10 mouse cellular contexts compared by ENCODE assay signal in the genomic region with DNA sequence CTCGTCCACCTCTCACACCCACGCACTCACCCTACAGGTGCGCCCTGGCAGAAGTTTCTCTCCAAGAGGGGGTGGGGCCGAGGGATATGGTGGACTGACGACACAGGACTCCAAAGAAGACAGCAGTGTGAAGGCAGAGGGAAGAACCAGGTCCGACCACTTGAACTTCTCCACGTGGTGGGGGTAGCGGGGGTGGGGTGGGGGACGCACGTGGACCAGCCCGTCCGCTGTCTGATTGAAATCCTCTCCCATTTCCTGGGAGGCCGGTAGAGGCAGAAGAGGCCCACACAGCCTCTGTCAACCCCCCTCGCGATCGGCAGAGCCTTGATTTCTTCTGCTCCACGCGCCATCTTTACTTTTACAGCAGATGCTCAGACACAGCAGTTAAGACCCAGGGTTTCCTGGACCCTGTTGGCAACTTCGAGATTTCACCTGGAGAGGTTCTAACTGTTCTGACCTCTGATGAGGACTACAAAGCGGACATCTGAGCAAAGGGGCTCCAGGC. TPM values are rescaled to one million over a fixed set of nuclear protein-coding genes. Genes with fewer than 3 reads are reported as not detected.
DNase-seq lines count a peak whose midpoint lies in the region; ATAC-seq and TF ChIP-seq lines count a peak whose summit lies in the region.
"Had no signal": no experiment of that assay in that cellular context is flagged by ENCODE, and none has a peak within 500 bp of the region (broad histone marks: within the 10 kb centered on the region; RNA-seq: fewer than 3 reads in every experiment).

No protein-coding gene starts in this region.

- TF ChIP-seq CTCF in CH12.LX (conservative IDR thresholded peaks at IDR 0.05 in 1 of 2, IDR thresholded peaks at IDR 0.05 in 1 of 2; ENCODE audit: low read depth in 2 of 2, low read length in 2 of 2), result peak in 1 of 2 experiments; percentile 28; a peak in 2 of 4 replicates

- peaks cover 13% of the 10 kb centered on the region; the same call in 1 of the 2 replicates for H3K4me1 ChIP-seq in heart, embryonic 10.5 days
- H3K4me1 ChIP-seq in CH12.LX (ENCODE audit: control insufficient read depth in 1 of 2, insufficient read depth in 2 of 2), result peaks cover 20 to 59% of the 10 kb centered on the region in 2 experiments
- H3K4me1 ChIP-seq in intestine, embryonic 15.5 days (replicated peaks), result no peaks in the 10 kb centered on the region
- H3K4me1 ChIP-seq: hindbrain, embryonic 15.5 days had no signal

- TF ChIP-seq EP300 in CH12.LX (IDR thresholded peaks at IDR 0.05; ENCODE audit: low read length), result no peak

- no peaks in the 10 kb centered on the region for H3K79me2 ChIP-seq in CH12.LX (replicated peaks; ENCODE audit: control insufficient read depth, extremely low read depth, insufficient read depth, poor library complexity, severe bottlenecking)

- no peaks in the 10 kb centered on the region for H3K36me3 ChIP-seq in heart, embryonic 10.5 days
- peaks cover 5 to 16% of the 10 kb centered on the region in 2 experiments for H3K36me3 ChIP-seq in CH12.LX (replicated peaks in 1 of 2; ENCODE audit: control insufficient read depth in 1 of 2, insufficient read depth in 1 of 2, low read length in 1 of 2)
- H3K36me3 ChIP-seq in intestine, embryonic 15.5 days, result no peaks in the 10 kb centered on the region
- H3K36me3 ChIP-seq: hindbrain, embryonic 15.5 days had no signal

- H3K9me3 ChIP-seq in heart, embryonic 10.5 days, result no peaks in the 10 kb centered on the region; the same call in 1 of the 2 replicates
- peaks cover 8% of the 10 kb centered on the region for H3K9me3 ChIP-seq in CH12.LX (replicated peaks; ENCODE audit: low read length)
- no peaks in the 10 kb centered on the region for H3K9me3 ChIP-seq in intestine, embryonic 15.5 days
- H3K9me3 ChIP-seq: hindbrain, embryonic 15.5 days had no signal

- dilution Hi-C loops in CH12.LX (cut with MboI; ENCODE audit: extremely low pct_ligation_motif_present, extremely low pct_unique_long_range_greater_than_20kb, low sequenced_read_pairs), result no loop called here

- no peak; the same call in 1 of the 2 replicates for TF ChIP-seq RAD21 in CH12.LX (IDR thresholded peaks at IDR 0.05; ENCODE audit: low read depth, low read length)

- H3K9ac ChIP-seq in CH12.LX (ENCODE audit: insufficient read depth, low read depth), result peak overlapping the region; percentile 96
- H3K9ac ChIP-seq in intestine, embryonic 15.5 days, result no peak overlapping the region
- H3K9ac ChIP-seq: hindbrain, embryonic 15.5 days had no signal

- no peak; the same call in 1 of the 2 replicates for TF ChIP-seq POLR2A in CH12.LX (IDR thresholded peaks at IDR 0.05; ENCODE audit: low read depth, low read length)

- peak overlapping the region; percentile 18 for H3K27ac ChIP-seq in heart, embryonic 10.5 days
- peak overlapping the region; percentile 98 for H3K27ac ChIP-seq in CH12.LX (ENCODE audit: insufficient read depth, low read depth)
- no peak overlapping the region for H3K27ac ChIP-seq in intestine, embryonic 15.5 days
- H3K27ac ChIP-seq: hindbrain, embryonic 15.5 days had no signal

- intact Hi-C loops in left cerebral cortex, postnatal 36 days (cut with DNase I), result no loop called here

- WGBS in heart, embryonic 10.5 days, result 50% methylated on average over 20 of the region's 20 CpGs
- 50% methylated on average over 20 of the region's 20 CpGs for WGBS in intestine, embryonic 15.5 days

- DNase-seq in heart, embryonic 10.5 days (ENCODE audit: low spot score), result no peak
- no peak for DNase-seq in heart, adult 11 months
- peak; percentile 89 for DNase-seq in CH12.LX (ENCODE audit: extremely low read depth)
- DNase-seq in spleen, adult 12 weeks (ENCODE audit: low spot score), result peak; percentile 49
- no peak for DNase-seq in left cerebral cortex, postnatal 36 days (ENCODE audit: low spot score in 2 of 2)
- no peak for DNase-seq in adrenal gland, postnatal 10 days
- DNase-seq in c-Kit-positive CD71-positive TER-119-positive erythroid progenitor cells, embryonic 14.5 days (ENCODE audit: low spot score), result no peak

- in situ Hi-C loops in CH12.LX (cut with MboI; ENCODE audit: low pct_ligation_motif_present, low pct_unique_long_range_greater_than_20kb, low sequenced_read_pairs), result no loop called here

- no peaks in the 10 kb centered on the region for H3K27me3 ChIP-seq in heart, embryonic 10.5 days (ENCODE audit: insufficient read depth, poor library complexity, severe bottlenecking)
- no peaks in the 10 kb centered on the region for H3K27me3 ChIP-seq in CH12.LX (replicated peaks)
- no peaks in the 10 kb centered on the region for H3K27me3 ChIP-seq in intestine, embryonic 15.5 days (replicated peaks)
- H3K27me3 ChIP-seq: hindbrain, embryonic 15.5 days had no signal

- 0 out of 2 replicates have a peak overlapping the region, but pooled peaks have one; percentile 5 for H3K4me3 ChIP-seq in heart, embryonic 10.5 days
- peak overlapping the region; percentile 60 to 86 (median 61) for H3K4me3 ChIP-seq in CH12.LX (replicated peaks in 1 of 3; ENCODE audit: low read depth in 2 of 3, low read length in 2 of 3, poor library complexity in 1 of 3)
- no peak overlapping the region for H3K4me3 ChIP-seq in intestine, embryonic 15.5 days (replicated peaks)
- H3K4me3 ChIP-seq: hindbrain, embryonic 15.5 days; myocyte had no signal

- peak overlapping the region; percentile 81 for H3K4me2 ChIP-seq in CH12.LX (ENCODE audit: insufficient read depth, low read depth, poor library complexity, severe bottlenecking)
- H3K4me2 ChIP-seq in intestine, embryonic 15.5 days (replicated peaks), result no peak overlapping the region
- H3K4me2 ChIP-seq: hindbrain, embryonic 15.5 days had no signal

- ATAC-seq in intestine, embryonic 15.5 days, result peak; percentile 45; the same call in 1 of the 2 replicates

TF ChIP-seq in CH12.LX, 34 proteins besides CTCF, POLR2A, EP300 and RAD21 (continues in another document):
- no peak for TF ChIP-seq E2F4 (IDR thresholded peaks at IDR 0.05; ENCODE audit: insufficient replicate concordance, low read depth, low read length)
- no peak for TF ChIP-seq KAT2A (IDR thresholded peaks at IDR 0.05; ENCODE audit: insufficient replicate concordance, low read length)
- no peak for TF ChIP-seq NELFE (IDR thresholded peaks at IDR 0.05; ENCODE audit: low read depth, low read length)
- 0 out of 2 replicates have a peak, but pooled peaks have one; percentile 26 for TF ChIP-seq SIN3A (IDR thresholded peaks at IDR 0.05; ENCODE audit: low read length)
- TF ChIP-seq MAFK (IDR thresholded peaks at IDR 0.05; ENCODE audit: insufficient replicate concordance, low read length), result no peak
- peak; percentile 44 for TF ChIP-seq BHLHE40 (IDR thresholded peaks at IDR 0.05; ENCODE audit: low read depth, low read length)
- TF ChIP-seq ELF1 (IDR thresholded peaks at IDR 0.05; ENCODE audit: low read depth, low read length), result 0 out of 2 replicates have a peak, but pooled peaks have one; percentile 43
- TF ChIP-seq ZKSCAN1 (IDR thresholded peaks at IDR 0.05; ENCODE audit: borderline replicate concordance, low read depth, low read length), result no peak
- TF ChIP-seq ZMIZ1 (IDR thresholded peaks at IDR 0.05; ENCODE audit: low read depth, low read length), result peak; percentile 17; the same call in 1 of the 2 replicates
- TF ChIP-seq PAX5 (IDR thresholded peaks at IDR 0.05; ENCODE audit: low read length), result no peak
- peak; percentile 22 for TF ChIP-seq SMC3 (IDR thresholded peaks at IDR 0.05; ENCODE audit: low read depth, low read length)
- peak; percentile 75 for TF ChIP-seq MAX (IDR thresholded peaks at IDR 0.05; ENCODE audit: low read length)
- no peak for TF ChIP-seq GABPA (IDR thresholded peaks at IDR 0.05; ENCODE audit: insufficient replicate concordance, low read depth, low read length)
- TF ChIP-seq JUND (conservative IDR thresholded peaks at IDR 0.05; ENCODE audit: low read depth, low read length), result no peak
- TF ChIP-seq IRF4 (IDR thresholded peaks at IDR 0.05; ENCODE audit: low read depth, low read length), result peak; percentile 44; the same call in 1 of the 2 replicates
- TF ChIP-seq JUN (IDR thresholded peaks at IDR 0.05; ENCODE audit: insufficient read depth, low read depth, low read length), result no peak
- 0 out of 2 replicates have a peak, but pooled peaks have one; percentile 38 for TF ChIP-seq NRF1 (IDR thresholded peaks at IDR 0.05; ENCODE audit: low read depth, low read length)
- TF ChIP-seq TBP (conservative IDR thresholded peaks at IDR 0.05; ENCODE audit: low read depth, low read length), result peak; percentile 10; the same call in 1 of the 2 replicates
- TF ChIP-seq MEF2A (IDR thresholded peaks at IDR 0.05; ENCODE audit: borderline replicate concordance, low read depth, low read length), result no peak
- peak; percentile 38; the same call in 1 of the 2 replicates for TF ChIP-seq TCF12 (IDR thresholded peaks at IDR 0.05; ENCODE audit: low read depth, low read length)
- TF ChIP-seq MYC (IDR thresholded peaks at IDR 0.05; ENCODE audit: low read depth, low read length), result peak; percentile 93
- 0 out of 2 replicates have a peak, but pooled peaks have one; percentile 2 for TF ChIP-seq ETS1 (conservative IDR thresholded peaks at IDR 0.05; ENCODE audit: low read depth, low read length)
- TF ChIP-seq USF1 (IDR thresholded peaks at IDR 0.05; ENCODE audit: low read depth, low read length), result no peak
- TF ChIP-seq UBTF (IDR thresholded peaks at IDR 0.05; ENCODE audit: low read depth, low read length), result no peak
- TF ChIP-seq USF2 (conservative IDR thresholded peaks at IDR 0.05; ENCODE audit: low read depth, low read length), result no peak
- peak; percentile 49; the same call in 1 of the 2 replicates for TF ChIP-seq CHD2 (IDR thresholded peaks at IDR 0.05; ENCODE audit: low read length)
- no peak for TF ChIP-seq HCFC1 (IDR thresholded peaks at IDR 0.05; ENCODE audit: low read depth, low read length)

RNA-seq across cellular contexts. Expression of a gene that starts 18.8 kb away (rescaled TPM):
- 11.4 and 13.6 TPM in 2 replicates for polyA plus RNA-seq in heart, embryonic 10.5 days (2016; fragmentation: Nextera tagmentation; extraction: Ambion mirVana)
- 12.5 and 14.4 TPM in 2 replicates for total RNA-seq in CH12.LX (2012; rRNA removed)
- 12.0 and 13.5 TPM in 2 replicates for total RNA-seq in CH12.LX (2014; rRNA removed)
- polyA plus RNA-seq in CH12.LX (2012; ENCODE audit: insufficient read length, low read depth), result 17.6 and 22.4 TPM in 2 replicates
- 9.6 and 10.8 TPM in 2 replicates for polyA plus RNA-seq in intestine, embryonic 15.5 days (2015; fragmentation: Nextera tagmentation; extraction: Ambion mirVana)
- 10 to 100 TPM; 47.9 to 54.0 TPM for total RNA-seq in left cerebral cortex, postnatal 36 days (2021)
- 10 to 100 TPM; 55.5 to 76.9 TPM for total RNA-seq in adrenal gland, postnatal 10 days (2021)

RNA-seq across cellular contexts. Expression of a gene that starts 53.7 kb away (rescaled TPM):
- polyA plus RNA-seq in heart, embryonic 10.5 days (2016; fragmentation: Nextera tagmentation; extraction: Ambion mirVana), result 23.0 and 26.0 TPM in 2 replicates
- total RNA-seq in CH12.LX (2012; rRNA removed), result 21.2 and 26.0 TPM in 2 replicates
- total RNA-seq in CH12.LX (2014; rRNA removed), result 12.9 and 14.5 TPM in 2 replicates
- 20.6 and 25.0 TPM in 2 replicates for polyA plus RNA-seq in CH12.LX (2012; ENCODE audit: insufficient read length, low read depth)
- polyA plus RNA-seq in intestine, embryonic 15.5 days (2015; fragmentation: Nextera tagmentation; extraction: Ambion mirVana), result 19.9 and 21.7 TPM in 2 replicates
- total RNA-seq in left cerebral cortex, postnatal 36 days (2021), result 10 to 100 TPM; 25.6 to 35.4 TPM
- total RNA-seq in adrenal gland, postnatal 10 days (2021), result 10 to 100 TPM; 28.8 to 37.0 TPM

Comparison
In these comparisons a context has a peak if more than half of its experiments do, and no peak if none do; other contexts are left out.
1. DNase-seq: peak in CH12.LX (single experiment) and spleen, adult 12 weeks (single experiment); none in heart, embryonic 10.5 days (single experiment), heart, adult 11 months (single experiment), left cerebral cortex, postnatal 36 days (0 of 2), adrenal gland, postnatal 10 days (single experiment) and c-Kit-positive CD71-positive TER-119-positive erythroid progenitor cells, embryonic 14.5 days (single experiment).